Mouse (Mus musculus): Measurements from ENCODE around the gene Hist1h2ah. TPM values are rescaled to one million over a fixed set of nuclear protein-coding genes. Genes with fewer than 3 reads are reported as not detected.

Hist1h2ah gene
- polyA plus RNA-seq, 1 experiment from 2014 or later, result 3.4 TPM

- H3K27me3 ChIP-seq (replicated peaks; ENCODE audit: control insufficient read depth, insufficient read depth, low read length), result peaks cover 57% of the 10 kb centered on the region
- H3K4me3 ChIP-seq (ENCODE audit: low read depth, low read length), result peak overlapping the region; percentile 20
- no peak for TF ChIP-seq CTCF (IDR thresholded peaks at IDR 0.05; ENCODE audit: low read depth)
- ATAC-seq, result no peak
- H3K4me1 ChIP-seq (replicated peaks; ENCODE audit: control insufficient read depth, insufficient read depth, low read length), result 0 out of 2 replicates have a peak, but pooled peaks cover 3% of the 10 kb centered on the region
- H3K9me3 ChIP-seq (ENCODE audit: control insufficient read depth), result no peaks in the 10 kb centered on the region
- no peaks in the 10 kb centered on the region for H3K36me3 ChIP-seq (ENCODE audit: control insufficient read depth, insufficient read depth)
- H3K4me2 ChIP-seq (replicated peaks; ENCODE audit: low read depth), result peak overlapping the region; percentile 22
- 11% methylated on average over 17 of the region's 17 CpGs for WGBS
- H3K9ac ChIP-seq (ENCODE audit: low read depth, low read length), result no peak overlapping the region
- no peak overlapping the region for H3K27ac ChIP-seq (ENCODE audit: low read depth, low read length)
Measured at GRCm38 (mm10) chr13:22014411-22014845, 20.9 kb downstream of the Hist1h2ah start.

DNA sequence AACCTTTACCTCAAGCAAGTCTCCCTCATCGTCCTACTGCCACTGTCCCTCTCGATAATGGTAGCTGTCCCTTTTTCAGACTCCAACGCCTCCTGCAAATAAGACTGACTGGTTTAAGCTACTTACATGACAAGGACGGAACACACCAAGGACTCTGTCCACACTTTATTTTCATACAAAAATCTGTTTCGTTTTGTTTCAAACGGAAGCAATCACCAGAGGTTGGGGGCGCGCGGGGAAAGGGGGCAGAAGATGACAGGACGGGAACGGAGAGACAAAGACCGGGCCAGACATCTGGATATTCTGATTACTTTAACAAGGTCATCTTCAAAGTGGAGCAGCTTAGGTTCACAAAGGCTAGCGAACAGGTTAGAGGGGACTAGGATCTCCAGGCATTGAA is 21.7 kb downstream of the Hist1h2ah start:
- Histone ChIP-seq H3K27me3 (replicated peaks; ENCODE audit: control insufficient read depth, insufficient read depth, low read length) (peaks cover 63% of the 10 kb centered on the region), H3K4me3 (ENCODE audit: low read depth, low read length) (no peak overlapping the region), H3K9ac (ENCODE audit: low read depth, low read length) (no peak overlapping the region), H3K9me3 (ENCODE audit: control insufficient read depth) (no peaks in the 10 kb centered on the region), H3K36me3 (ENCODE audit: control insufficient read depth, insufficient read depth) (no peaks in the 10 kb centered on the region), H3K4me2 (replicated peaks; ENCODE audit: low read depth) (no peak overlapping the region), H3K27ac (ENCODE audit: low read depth, low read length) (no peak overlapping the region), H3K4me1 (replicated peaks; ENCODE audit: control insufficient read depth, insufficient read depth, low read length) (0 out of 2 replicates have a peak, but pooled peaks cover 3% of the 10 kb centered on the region)
- WGBS, result 16% methylated on average over 13 of the region's 13 CpGs
- no peak for ATAC-seq
- TF ChIP-seq CTCF (IDR thresholded peaks at IDR 0.05; ENCODE audit: low read depth), result no peak

- no peak within 1 kb of the TSS for H3K4me2 ChIP-seq (replicated peaks; ENCODE audit: low read depth)
- TF ChIP-seq CTCF (IDR thresholded peaks at IDR 0.05; ENCODE audit: low read depth), result no peak
- no peaks in the 10 kb centered on the region for H3K36me3 ChIP-seq (ENCODE audit: control insufficient read depth, insufficient read depth)
- H3K27me3 ChIP-seq (replicated peaks; ENCODE audit: control insufficient read depth, insufficient read depth, low read length), result peaks cover 85% of the 10 kb centered on the region
- H3K27ac ChIP-seq (ENCODE audit: low read depth, low read length), result no peak within 1 kb of the TSS
- H3K4me3 ChIP-seq (ENCODE audit: low read depth, low read length), result no peak within 1 kb of the TSS
- H3K4me1 ChIP-seq (replicated peaks; ENCODE audit: control insufficient read depth, insufficient read depth, low read length), result no peaks in the 10 kb centered on the region
- no peaks in the 10 kb centered on the region for H3K9me3 ChIP-seq (ENCODE audit: control insufficient read depth)
- no peak for ATAC-seq
- WGBS, result 45% methylated on average over 7 of the region's 7 CpGs
- no peak within 1 kb of the TSS for H3K9ac ChIP-seq (ENCODE audit: low read depth, low read length)
Measured at GRCm38 (mm10) chr13:22009642-22010041, 25.7 kb downstream of the Hist1h2ah start, which contains the start of gene Prss16. Gene Prss16 (minus strand): TSS chr13:22009742.

DNA sequence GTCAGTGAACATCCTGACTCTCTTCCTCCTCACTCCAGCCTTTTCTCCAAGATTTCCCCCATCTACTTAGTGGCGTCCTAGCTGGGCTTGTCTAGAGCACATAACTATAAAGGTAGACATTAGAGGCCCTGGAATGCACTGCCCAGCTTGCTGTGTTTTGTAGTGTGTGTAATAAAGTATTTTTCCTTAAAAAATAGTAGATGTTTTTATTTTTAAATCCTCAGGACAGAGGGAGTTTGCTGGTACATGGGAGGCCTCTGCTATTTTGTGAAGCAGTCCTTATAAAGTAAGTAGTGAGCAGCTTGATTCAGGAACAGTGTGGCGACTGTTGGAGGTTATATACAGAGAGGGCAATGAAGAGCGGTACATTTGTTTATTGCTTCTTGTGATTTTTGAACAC is 26.7 kb downstream of the Hist1h2ah start:
- H3K9me3 ChIP-seq (ENCODE audit: control insufficient read depth), result no peaks in the 10 kb centered on the region
- no peak overlapping the region for H3K4me3 ChIP-seq (ENCODE audit: low read depth, low read length)
- H3K4me1 ChIP-seq (replicated peaks; ENCODE audit: control insufficient read depth, insufficient read depth, low read length), result no peaks in the 10 kb centered on the region
- TF ChIP-seq CTCF (IDR thresholded peaks at IDR 0.05; ENCODE audit: low read depth), result no peak
- H3K36me3 ChIP-seq (ENCODE audit: control insufficient read depth, insufficient read depth), result no peaks in the 10 kb centered on the region
- H3K27ac ChIP-seq (ENCODE audit: low read depth, low read length), result no peak overlapping the region
- no peak overlapping the region for H3K4me2 ChIP-seq (replicated peaks; ENCODE audit: low read depth)
- H3K9ac ChIP-seq (ENCODE audit: low read depth, low read length), result no peak overlapping the region
- ATAC-seq, result no peak
- 83% methylated on average over 3 of the region's 3 CpGs for WGBS
- H3K27me3 ChIP-seq (replicated peaks; ENCODE audit: control insufficient read depth, insufficient read depth, low read length), result peaks cover 85% of the 10 kb centered on the region

- Histone ChIP-seq H3K9ac (ENCODE audit: low read depth, low read length) (no peak overlapping the region), H3K4me1 (replicated peaks; ENCODE audit: control insufficient read depth, insufficient read depth, low read length) (no peaks in the 10 kb centered on the region), H3K36me3 (ENCODE audit: control insufficient read depth, insufficient read depth) (no peaks in the 10 kb centered on the region), H3K27ac (ENCODE audit: low read depth, low read length) (no peak overlapping the region), H3K4me2 (replicated peaks; ENCODE audit: low read depth) (no peak overlapping the region), H3K4me3 (ENCODE audit: low read depth, low read length) (no peak overlapping the region; the same call in 1 of the 2 replicates), H3K9me3 (ENCODE audit: control insufficient read depth) (no peaks in the 10 kb centered on the region), H3K27me3 (replicated peaks; ENCODE audit: control insufficient read depth, insufficient read depth, low read length) (peaks cover 86% of the 10 kb centered on the region)
- ATAC-seq, result no peak
- TF ChIP-seq CTCF (IDR thresholded peaks at IDR 0.05; ENCODE audit: low read depth), result no peak
- 65% methylated on average over 7 of the region's 7 CpGs for WGBS
Measured at GRCm38 (mm10) chr13:22007872-22008271, 27.5 kb downstream of the Hist1h2ah start.

GRCm38 (mm10) chr13:22007121-22007510 is 28.3 kb downstream of the Hist1h2ah start:
- no peaks in the 10 kb centered on the region for H3K36me3 ChIP-seq (ENCODE audit: control insufficient read depth, insufficient read depth)
- no peak for ATAC-seq
- no peak overlapping the region; the same call in 1 of the 2 replicates for H3K9ac ChIP-seq (ENCODE audit: low read depth, low read length)
- H3K4me2 ChIP-seq (replicated peaks; ENCODE audit: low read depth), result peak overlapping the region; percentile 98
- no peak for TF ChIP-seq CTCF (IDR thresholded peaks at IDR 0.05; ENCODE audit: low read depth)
- H3K9me3 ChIP-seq (ENCODE audit: control insufficient read depth), result no peaks in the 10 kb centered on the region
- peaks cover 87% of the 10 kb centered on the region for H3K27me3 ChIP-seq (replicated peaks; ENCODE audit: control insufficient read depth, insufficient read depth, low read length)
- peak overlapping the region; percentile 50 for H3K4me3 ChIP-seq (ENCODE audit: low read depth, low read length)
- H3K27ac ChIP-seq (ENCODE audit: low read depth, low read length), result no peak overlapping the region
- 11% methylated on average over 18 of the region's 18 CpGs for WGBS
- no peaks in the 10 kb centered on the region for H3K4me1 ChIP-seq (replicated peaks; ENCODE audit: control insufficient read depth, insufficient read depth, low read length)
